Mouse (Mus musculus) thymus, adult 2 months (tissue): ENCODE data around the gene D1Ertd622e.

Experiments used
- CTCF ChIP-seq: fragments of 200-500 bp; IDR thresholded peaks from 2 replicates; pipeline ENCODE4 v1.5.1; 2012; ENCODE audit warnings: mild to moderate bottlenecking, control low read depth, low read length, moderate library complexity, borderline replicate concordance; ENCODE audit not compliant: control insufficient read depth, poor library complexity, insufficient read depth; ENCODE audit errors: extremely low read depth
- POLR2A ChIP-seq: fragments of 200-500 bp; IDR thresholded peaks from 2 replicates; pipeline ENCODE4 v1.6.1; 2012; ENCODE audit warnings: mild to moderate bottlenecking, low read length, control low read depth, moderate library complexity; ENCODE audit not compliant: control insufficient read depth, poor library complexity, insufficient read depth; ENCODE audit errors: extremely low read depth

- no peak for TF ChIP-seq CTCF
- TF ChIP-seq POLR2A = no peak
Measured at GRCm38 (mm10) chr1:97614531-97615462, 47.1 kb downstream of the D1Ertd622e start.
